Mouse (Mus musculus) c-Kit-positive CD71-negative TER-119-negative erythroid progenitor cells, embryonic 14.5 days (primary cell): ENCODE results near the gene Acin1.

Source experiments
- DNase-seq: peaks from one replicate; pipeline ENCODE4 v3.0.0-alpha.2; 2013; ENCODE audit warnings: low read depth

Gene Acin1

DNA sequence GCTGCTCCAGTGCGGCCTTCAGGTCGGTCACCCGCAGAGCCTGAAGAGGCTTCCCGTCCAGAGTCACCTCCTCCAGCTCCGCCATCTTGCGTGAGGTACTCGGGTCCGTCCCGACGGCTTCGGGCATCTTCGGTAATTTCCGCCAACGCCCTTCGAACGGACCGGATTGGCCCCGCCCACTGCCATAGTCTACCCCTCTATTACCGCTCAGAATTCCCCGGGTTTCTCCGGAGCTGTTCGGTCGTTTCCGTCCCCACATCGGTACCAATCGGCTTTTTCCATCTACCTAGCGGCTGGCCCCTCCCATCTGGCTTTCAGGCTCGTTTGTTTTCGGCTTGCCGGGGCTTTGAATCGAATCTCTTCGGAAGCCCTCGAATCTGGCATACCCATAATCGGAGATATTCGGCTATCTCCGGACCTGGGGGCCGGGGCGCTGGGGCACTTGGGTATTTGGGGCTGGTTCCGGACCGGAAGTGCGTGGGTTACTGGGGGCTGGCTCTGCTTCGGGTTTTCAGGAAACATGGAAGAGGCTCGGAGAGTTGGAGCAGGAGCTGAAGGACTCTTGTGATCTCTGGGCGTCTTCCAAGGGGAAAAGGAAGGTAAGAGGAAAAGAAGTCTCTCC lies at the start of gene Acin1:
Acin1 (minus strand) TSS at position 410 of the 622 bp plus-strand sequence.
- DNase-seq = peak; percentile 98

DNA sequence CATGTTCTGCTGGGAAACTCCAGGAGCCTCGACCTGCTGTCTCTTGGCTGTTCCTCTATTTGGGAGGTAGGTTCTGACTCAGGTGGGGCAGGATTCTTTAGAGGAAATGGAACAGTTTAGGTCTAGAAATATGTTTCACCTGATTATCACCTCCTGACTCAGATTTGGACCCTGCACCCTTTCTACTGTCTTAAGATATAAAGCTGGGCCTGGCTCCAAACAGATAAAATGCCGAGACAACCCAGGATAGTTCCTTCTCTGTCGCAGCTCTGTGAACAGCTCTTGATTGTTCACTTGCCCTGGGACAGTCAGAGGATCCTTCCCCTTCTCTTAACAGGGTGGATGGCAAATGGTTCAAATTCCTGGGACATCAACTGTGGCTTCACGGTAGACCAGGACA lies 48.5 kb upstream of the Acin1 start:
- DNase-seq = no peak

DNA sequence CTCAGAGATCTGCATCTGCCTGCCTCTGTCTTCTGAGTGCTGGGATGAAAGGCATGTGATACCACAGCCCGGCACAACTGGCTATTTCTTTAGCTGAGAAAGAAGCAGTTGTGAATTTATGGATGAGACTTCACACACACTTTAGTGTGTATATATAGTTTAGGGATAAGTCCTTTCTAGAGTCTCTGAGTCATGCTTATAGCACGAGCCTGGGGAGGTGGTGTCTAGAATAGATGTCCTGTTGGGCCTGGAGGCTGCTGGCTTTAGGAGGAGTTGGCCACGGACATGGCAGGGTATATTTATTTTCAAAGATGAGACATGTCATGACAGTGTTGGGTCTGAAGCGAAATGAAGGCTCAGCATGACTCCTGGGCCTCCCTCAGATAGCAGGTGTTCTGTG lies 47.3 kb upstream of the Acin1 start:
- DNase-seq = no peak

DNA sequence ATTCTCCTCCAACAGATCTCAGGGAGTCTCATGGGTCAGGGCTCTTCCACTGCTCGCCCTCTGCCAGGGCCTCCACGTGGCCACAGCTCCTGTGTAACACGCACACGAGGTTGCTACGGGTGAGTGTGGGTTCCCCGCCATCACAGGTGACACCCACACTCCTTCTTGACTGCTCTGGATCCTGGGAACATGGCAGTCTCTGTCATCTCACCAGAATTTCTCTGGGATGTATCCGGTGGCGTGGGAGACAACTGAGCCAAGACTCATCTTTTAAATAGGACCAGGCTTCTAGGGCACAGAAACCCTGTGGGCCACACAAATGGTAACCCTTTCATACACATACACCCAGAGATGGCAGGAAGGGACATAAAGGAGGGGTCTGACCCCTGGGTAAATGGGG lies 45.5 kb upstream of the Acin1 start:
- no peak for DNase-seq

DNA sequence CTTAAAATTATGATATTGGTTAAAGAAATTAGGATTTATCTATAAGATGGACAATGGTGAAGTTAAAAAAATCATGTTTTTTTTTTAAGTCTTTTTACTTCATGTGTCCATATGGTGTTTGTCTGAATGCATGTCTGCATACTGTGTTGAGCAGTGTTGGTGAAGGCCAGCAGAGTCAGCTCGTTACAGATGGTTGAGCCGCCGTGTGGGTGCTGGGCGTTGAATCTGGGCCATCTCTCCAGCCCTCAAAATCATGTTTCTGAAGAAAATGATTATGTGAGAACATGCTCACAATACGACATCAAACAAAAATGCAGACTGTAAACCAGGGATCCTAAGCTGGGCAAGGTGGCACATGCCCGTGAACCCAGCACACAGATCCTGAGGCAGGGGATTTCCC lies 43.6 kb upstream of the Acin1 start:
- DNase-seq = no peak

DNA sequence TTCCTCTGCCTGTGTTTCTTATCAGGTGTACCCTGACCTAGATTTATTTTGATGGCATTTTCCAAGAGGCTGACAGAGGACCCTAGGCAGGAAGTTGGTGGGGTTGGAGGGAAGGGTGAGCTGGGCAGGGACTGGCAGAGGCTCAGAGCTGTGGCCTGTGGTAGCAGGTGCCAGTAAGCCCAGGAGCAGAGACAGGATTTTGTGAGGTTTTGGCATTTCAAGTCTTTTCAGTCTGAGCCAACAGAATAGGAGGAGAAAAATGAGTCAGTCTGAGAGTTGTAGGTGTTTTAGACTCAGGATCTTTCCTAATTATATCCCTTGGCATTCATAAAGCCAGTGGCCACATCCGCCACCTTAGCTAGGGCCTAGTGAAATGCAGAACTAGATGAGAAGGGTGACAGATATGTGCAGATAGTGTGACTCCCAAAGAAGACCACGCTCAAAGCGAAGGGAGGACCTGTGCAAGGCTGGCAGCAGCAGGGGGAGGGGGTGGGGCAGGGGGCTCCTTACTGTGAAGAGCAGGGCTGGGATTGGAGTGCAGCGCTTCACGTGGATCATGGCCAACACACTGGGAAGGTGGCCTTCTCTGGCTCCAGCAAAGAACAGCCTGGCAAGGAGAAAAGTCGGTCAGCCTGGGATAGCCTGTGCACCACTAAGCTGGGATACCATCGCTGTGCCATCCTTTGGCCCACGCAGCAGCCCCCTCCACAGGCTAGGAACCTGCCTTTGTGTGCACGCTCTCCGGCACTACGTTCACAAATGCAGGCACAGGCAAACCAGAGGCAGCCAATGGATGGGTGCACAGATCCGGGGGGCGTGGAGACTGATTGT lies 42.3 kb upstream of the Acin1 start:
- no peak for DNase-seq

DNA sequence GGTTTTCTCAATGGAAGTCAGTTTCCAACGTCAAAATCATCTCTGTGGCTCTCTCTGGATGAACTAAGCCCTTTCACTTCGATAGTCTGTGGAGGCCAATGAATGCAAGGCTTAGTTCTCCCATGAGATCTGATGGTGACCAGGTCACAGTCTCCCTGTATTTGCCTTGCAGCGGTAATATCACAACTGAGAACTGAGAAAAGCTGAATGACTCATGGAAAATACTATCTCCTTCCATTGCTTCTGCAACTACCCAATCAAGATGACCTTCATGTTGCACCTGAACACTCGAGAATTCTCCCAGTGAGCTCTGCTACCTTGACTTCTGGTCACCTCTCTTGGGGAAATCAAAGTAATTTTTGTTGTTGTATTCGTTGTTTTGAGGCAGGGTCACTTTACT lies 40.8 kb upstream of the Acin1 start:
- DNase-seq = no peak

DNA sequence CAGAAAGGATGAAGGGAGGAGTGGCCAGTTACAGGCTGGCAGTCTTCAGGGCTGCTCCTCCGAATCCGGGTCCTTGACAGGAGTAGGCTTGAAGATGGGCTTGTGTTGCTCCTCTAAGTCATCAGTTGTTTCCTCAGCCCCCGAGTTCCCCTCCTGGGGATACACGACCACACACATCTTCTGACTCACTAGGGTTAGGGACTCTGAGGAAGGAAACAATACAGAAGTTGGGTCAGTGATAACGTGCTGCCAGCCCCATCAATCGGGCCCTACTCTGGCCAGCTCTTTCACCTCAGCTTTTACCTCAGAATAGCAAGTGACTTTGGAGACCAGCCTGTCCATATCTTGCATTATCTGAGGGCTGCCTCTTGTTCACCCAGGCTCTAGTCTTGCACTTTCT lies 37.3 kb upstream of the Acin1 start:
- DNase-seq = no peak

DNA sequence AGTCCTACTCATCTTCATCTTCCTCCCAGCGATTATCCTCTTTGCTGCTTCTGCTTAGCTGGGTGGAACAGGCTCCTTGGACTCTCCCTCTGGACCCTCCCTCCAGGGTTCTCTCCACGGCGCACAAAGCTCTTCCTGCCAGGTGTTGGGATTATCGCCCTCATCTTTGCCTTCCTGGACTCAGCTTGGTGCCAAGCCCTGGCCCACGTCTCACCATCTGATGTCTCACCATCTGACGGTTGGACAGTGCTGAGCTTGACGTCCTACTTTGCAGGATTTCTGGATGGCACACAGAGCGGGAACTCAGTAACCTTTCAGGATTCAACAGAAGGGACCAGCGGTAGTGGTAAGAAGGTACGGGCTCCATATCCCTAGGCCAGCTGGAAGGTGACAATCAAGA lies 35.0 kb upstream of the Acin1 start:
- DNase-seq = no peak

DNA sequence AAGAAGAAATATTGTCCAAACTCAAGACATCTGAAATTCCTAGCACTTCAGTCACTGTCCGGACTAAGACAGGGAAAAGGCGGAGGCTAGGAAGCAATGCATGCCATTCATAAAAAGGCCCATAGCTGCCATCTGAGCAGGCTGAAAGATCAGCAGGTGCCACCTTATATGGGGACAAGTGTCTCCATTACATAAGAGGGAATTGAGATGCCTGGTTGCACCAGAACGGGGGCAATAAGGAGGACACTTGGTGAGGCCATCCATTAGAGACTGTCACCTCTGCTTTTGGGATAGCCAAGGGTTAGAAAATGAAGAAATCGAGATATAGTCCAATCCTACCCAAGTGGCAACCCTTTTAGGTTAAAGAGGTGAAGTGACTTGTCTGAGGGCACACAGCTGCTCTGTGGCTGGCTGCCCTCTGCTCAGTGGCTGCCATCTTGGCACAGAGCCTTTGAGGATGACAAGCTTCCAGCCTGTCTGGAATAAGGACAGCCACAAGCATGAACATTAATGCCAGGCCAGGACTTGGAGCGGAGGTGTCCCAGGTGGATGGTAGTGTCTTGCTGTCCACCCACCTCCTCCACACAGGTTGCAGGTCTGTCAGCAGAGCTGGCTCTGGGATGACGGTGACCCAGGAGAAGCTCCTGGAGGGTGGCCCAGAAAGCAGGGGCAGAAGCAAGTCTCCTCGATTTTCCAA lies 34.1 kb upstream of the Acin1 start:
- DNase-seq = no peak

DNA sequence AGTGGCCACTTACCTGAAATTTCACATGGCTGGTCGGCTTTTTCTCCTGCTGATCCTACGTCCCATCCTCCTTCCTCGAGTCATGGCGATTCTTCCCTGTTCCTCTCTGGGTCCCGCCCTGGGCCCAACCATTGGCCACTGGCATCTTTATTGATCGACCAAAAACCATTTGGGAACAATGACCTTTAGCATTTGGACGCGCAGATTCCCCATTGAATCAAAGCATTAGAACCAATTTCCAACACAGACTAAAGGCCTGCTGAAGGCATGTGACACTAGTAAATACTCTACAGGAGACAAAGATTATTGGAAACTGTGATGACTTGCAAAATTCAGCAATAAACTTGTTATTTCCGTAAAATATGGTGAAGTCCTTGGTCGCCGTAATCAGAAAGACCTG lies 33.3 kb upstream of the Acin1 start:
- DNase-seq = no peak

DNA sequence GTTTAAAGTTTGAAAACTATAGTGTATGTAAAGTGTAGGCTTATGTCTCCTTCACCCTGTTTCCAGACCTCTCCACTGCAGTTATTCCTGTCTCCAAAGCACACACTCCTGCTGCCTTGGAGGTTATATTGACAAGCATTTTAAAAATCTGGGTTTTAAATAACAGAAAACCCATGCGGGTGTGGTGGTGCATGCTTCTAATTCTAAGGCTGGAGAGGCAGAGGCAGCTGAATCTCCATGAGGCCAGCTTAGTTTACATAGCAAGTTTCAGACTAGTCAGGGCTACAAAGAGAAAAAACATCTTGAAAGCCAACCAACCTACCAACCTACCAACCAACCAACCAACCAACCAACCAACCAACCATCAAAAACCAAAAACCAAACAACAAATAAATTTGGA lies 28.7 kb upstream of the Acin1 start:
- DNase-seq = no peak

DNA sequence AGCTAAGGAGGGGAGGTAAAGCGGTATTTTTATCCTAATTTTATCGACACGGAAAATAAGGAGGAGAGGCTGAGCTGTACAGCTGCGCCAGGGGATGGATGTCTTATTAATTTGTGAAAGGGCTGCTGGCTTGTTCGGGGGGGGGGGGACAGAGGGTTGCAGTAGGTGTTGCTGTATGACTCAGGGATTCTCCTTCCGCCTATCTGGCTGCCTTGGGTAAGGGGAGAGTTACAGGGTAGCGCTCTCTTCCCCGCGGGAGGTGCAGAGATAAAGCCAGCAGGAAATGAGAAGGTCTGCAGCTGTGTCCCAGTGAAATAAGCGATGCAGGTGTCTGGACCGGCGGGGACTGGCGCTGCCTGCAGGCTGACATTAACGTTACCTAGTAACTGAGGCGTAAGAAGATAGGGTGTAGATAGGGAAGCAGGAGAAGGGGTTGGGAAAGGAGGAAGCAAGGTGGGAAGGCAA lies 27.9 kb upstream of the Acin1 start:
- no peak for DNase-seq

DNA sequence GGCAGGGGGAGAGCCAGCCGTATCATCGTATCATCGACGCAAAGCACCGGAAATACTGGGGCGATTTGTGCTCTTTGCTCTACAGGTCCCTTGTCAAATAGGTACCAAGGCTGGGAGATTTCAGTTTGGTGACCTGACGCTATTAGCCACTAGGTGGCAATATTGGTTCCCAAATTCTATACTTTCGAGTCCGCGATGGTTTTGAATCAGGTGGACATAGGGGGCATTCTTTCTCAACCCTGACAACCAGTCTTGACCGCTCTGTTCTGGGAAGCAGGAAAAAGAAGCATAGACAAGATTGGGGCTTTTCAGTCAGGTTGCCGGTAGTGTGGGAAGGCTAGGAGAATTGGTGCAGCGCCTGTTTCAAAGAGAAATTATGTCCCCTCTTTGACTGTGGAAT lies 27.4 kb upstream of the Acin1 start:
- peak; percentile 91 for DNase-seq

DNA sequence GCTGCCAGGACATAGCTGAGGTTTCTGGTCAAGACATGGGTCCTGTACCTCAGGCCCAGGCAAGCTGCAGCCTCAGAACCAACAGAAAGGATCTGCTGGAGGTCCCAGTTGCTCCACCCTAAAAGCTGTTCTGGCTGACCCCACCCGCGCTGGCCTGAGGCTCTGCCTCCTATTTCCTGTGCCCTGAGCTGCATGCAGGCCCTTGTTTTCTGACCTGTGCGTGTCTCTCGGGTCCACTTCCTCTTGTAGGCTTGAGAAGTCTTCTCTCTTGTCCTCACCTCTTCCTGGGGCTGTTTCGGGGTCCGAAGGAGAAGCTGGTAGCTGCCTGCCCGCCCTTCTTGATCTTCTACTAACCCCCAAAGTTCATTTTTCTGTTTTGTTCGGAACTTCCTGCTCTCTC lies 26.1 kb upstream of the Acin1 start:
- DNase-seq = no peak

DNA sequence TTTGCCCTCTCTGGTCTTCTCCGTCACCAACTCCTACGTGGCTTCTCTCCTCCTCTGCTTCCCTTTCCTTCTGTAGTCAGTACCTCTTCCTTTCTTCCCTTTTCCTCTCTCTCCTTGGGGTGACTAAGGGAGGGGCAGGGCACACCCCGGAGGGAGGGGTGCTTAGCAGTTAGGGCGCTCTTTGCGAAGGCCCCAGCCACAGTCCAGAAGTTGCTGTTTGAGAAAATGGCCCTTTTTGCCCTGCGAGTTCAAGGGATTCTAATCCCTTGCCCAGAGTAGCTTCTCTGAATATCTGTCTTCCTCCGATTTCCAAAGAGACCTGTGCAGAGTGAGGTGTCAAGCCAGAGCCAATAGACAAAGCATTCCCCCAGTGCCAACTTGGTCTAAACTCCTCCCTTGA lies 25.3 kb upstream of the Acin1 start, which contains the start of gene Cebpe:
Cebpe (minus strand) TSS at position 101 of the 400 bp plus-strand sequence.
- no peak for DNase-seq

DNA sequence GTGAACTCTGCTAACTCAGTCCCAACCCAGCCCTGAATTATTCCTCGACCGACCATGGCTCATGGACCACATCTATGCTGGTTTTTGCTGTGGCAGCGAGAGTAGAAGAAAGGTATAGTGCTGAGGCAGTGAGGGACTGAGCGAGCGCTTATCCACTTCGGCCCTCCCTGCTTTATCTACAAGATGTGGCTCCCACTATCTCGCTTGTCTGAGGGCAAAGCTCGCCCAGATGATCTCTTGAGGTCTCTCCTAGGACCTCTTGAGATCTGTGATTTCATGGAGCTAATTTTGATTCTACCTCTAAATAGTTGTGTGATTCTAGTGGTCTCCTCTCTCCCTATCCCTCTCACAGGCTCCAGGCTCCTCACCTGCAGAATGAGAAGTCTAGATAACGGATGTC lies 22.3 kb upstream of the Acin1 start:
- DNase-seq = no peak

DNA sequence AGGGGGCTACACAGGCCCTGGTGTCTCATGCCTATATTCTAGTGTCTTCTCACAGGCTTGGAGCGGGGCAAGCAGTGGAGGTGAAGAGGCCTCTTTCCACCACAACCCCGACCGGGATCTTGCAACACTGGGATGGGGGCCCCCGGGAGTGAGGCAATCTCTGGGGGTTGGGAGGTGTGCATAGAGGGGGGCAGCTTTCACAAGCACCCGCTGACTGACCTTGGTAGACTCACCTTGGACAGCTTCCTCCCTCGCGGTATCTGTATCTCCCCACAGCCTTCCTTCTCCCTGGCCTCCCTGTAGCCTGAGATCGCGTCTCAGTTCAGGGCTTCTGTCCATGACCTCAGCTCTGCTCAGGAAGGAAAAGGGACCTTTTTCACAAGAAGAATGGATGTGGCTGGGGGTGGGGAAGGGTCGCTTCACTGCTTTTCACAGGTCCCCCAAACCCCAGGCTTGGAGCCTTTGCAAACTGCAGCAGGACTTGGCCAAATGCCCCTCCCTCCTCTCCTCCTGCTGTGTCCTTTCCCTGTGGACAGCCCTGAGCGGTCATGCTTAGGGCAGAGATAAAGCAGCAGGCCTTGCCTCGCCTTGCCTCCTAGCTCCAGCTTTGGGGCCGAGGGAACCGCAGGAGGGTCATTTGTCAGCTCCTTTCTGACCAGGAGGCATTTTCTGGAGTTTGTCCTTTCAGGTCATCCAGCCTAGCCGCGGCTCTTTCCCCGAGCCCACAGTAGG lies 20.0 kb upstream of the Acin1 start:
- DNase-seq = no peak

DNA sequence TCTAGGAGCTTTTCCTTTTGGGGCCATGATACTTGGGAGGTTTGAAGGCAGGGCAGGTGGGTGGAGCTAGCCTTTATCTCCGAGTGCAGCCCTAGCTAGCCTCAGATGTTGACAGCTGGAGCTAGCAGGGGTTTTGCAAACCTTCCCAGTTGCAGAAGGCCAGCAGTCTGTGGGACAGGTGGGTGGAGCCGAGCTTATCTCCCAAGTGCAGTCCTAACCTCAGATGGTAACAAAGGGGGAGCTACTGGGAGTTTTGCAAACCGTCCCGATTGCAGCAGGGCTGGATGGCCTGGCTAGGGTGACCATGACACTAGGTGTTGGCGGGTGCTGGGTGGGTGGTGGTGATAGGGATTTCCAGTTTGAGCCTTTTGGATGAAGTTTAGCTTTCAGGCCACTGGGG lies 19.1 kb upstream of the Acin1 start:
- peak; percentile 87 for DNase-seq

DNA sequence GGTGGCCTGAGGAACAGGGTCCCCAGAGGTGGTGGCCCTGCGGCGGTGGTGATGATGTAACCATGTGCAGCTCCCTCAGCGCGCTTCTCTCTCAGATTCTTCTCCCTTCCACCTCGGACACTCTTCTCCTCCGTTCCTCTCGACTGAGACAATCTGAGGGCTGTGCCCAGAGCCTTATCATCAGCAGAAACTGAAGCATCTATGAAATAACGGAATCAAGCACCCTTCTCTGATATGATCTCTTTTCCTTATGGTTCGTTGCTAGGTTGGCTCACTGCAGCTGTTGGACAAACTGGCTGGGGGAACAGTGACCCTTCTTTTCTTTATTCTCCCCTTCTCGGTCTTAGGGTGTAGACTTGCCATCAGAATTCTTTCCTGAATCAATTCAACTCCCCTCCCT lies 16.5 kb upstream of the Acin1 start:
- no peak for DNase-seq

DNA sequence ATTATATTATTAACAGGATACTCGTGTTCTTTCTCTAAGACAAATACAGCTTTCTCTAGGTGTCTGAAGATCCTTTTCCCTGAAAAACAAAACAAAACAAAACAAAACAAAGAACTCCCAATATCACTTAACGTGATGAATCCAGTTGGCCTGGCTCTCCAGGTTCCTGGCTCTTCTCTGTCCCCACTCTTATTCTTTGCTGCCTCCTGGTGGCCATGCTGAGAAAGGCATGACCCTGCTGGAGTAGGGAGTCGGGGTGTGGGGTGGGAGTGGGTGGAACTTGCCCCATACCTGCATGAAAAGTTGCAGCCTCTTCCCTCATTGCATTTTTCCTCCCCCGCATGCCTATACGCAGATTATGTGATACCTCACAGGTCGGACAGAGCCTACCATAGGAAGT lies 14.6 kb upstream of the Acin1 start:
- peak; percentile 79 for DNase-seq

DNA sequence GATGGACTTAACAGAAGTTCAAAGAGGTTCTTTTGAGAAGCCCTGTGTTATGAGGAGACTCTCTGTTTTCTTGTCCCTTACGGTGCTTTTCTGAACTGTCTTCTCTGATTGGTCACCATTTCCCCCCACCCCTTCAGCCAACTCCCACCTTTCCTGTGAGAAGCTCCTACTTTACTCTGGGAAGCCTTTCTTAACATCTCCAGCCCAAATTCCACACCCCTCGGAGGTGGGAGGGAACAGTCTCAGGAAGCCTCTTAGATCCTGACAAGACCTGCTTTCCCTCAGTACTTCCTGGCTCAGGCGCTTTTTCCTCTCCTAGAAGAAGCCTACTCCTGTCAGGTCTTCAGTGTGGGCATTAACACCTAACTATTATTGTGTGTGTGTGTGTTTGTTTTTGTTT lies 12.9 kb upstream of the Acin1 start:
- DNase-seq = no peak
